Mouse (Mus musculus) left cerebral cortex, adult 8-10 months (tissue): Measurements from ENCODE around the gene Tbc1d23. TPM values are rescaled to one million over a fixed set of nuclear protein-coding genes. Genes with fewer than 3 reads are reported as not detected.

Experiments used
- DNase-seq, 2 experiments: peaks; one replicate each; pipeline ENCODE4 v3.0.0; 2022; ENCODE audit warnings: low spot score in 2 of 2
- total RNA-seq, 4 experiments: library from RNA; stranded (reverse); gene quantifications; 2 replicates each; pipeline ENCODE4 v1.2.4; 2022

Gene Tbc1d23
- total RNA-seq, 4 experiments from 2014 or later, result 46.3 to 50.2 (median 46.6) TPM

DNA sequence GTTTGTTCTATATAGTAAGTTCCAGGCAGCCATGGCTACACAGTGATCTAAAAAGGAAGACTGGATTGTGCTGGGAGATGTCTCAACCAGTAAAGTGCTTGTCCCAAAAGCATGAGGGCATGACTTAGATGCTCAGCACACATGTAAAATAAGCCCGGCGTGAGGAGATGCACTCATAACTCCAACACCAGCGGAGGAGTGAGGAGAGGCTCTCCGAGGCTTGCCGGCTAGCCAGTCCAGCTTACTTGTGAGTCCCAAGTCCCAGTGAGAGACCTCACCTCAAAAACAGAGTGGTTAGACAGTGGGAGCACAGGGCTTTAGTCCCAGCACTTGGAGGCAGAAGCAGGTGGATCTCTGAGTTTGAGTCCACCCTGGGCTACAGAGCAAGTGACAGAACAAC lies 66.1 kb downstream of the Tbc1d23 start:
- no peak for DNase-seq

DNA sequence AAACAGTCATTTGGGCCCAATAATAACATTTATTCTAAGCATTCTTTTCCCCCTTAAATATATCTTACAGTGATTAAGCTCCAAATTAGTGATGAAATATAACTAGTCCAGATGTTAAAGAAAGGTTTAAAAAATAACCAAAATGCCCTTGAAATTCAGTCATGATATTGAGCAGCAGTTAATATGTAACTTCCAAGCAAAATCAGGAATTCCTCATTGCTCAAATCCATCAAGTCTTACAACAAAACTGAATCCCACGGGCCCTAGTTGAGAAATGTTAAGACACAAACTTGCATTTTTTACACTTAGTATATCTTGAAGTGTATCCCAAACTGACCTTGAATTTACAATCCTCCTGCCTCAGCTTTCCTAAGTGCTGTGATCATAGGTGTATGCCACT lies 67.6 kb downstream of the Tbc1d23 start:
- DNase-seq, result no peak

DNA sequence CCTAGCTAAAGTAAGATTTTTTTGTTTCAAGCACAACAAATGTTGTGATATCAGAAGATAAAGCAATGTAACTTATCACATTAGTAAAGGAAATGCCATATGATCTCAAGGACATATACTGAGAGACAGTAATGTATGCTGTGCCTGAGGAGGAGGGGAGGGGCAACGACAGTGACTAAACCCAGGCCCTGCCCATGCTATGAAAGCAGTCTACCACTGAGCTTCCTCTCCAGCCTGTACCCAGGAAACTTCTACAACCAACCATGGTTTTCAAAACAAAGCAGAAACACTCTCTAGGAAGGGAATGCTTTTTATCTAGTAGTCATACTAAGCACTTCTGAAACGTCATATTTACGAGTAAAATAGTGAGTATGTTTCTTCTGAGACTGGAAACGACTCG lies 68.5 kb downstream of the Tbc1d23 start:
- DNase-seq, result no peak

DNA sequence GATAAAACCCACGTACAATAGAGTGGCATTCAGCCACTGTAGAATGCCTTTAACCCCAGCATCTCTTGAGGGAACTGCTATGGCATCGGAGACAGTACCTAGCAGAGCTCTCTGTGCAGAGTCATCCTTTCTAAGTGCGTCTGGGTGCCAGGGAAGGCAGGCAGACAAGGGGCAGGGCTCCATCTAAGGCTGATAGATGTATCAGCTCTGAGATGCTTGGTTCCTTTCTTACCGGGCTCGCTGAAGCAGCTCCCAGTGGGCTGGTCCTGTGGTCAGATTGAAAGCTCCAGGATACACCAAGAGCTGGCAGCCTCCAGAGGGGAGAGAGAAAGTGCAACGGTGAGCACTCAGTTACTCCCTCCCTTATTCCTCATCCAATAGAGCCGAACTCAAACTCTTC lies 71.5 kb downstream of the Tbc1d23 start:
- no peak for DNase-seq

DNA sequence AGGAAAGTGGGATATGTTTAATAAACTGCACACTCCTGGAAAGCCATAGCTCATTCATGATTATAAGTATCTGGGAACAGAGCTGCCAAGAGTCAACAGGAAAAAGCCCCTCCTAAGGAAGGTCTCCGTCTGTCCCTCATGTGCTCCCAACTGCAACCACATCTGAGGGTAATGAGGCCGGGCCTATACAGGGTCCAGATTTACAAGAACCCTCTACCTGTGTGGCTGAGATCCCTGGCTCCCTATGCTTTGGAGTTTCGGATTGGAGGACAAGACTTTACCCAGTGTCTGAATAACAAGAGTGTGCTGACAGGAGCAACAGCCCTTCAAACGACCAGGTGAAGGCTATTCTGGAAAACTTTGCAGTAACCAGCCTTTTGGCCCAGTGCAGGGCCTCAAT lies 73.6 kb downstream of the Tbc1d23 start:
- DNase-seq, result no peak

DNA sequence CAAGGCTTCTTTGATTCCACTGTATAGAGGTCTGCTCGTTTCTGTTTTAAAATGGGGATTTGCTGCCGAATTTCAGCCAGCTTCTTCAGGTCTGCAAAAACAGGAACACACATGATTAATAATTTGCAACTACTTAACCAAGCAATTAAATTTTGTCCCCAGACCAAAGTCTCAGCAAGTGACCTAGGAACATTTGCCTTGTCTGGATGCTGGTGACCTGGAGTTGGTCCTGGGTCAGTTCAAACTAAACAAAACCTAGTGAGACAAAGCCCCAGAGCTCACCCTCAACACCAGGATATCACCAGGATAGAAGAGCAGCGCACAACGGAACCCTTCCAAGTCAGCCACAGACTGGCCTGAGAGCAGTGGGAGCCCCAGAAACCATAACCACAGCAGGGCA lies 74.2 kb downstream of the Tbc1d23 start:
- DNase-seq, result no peak

DNA sequence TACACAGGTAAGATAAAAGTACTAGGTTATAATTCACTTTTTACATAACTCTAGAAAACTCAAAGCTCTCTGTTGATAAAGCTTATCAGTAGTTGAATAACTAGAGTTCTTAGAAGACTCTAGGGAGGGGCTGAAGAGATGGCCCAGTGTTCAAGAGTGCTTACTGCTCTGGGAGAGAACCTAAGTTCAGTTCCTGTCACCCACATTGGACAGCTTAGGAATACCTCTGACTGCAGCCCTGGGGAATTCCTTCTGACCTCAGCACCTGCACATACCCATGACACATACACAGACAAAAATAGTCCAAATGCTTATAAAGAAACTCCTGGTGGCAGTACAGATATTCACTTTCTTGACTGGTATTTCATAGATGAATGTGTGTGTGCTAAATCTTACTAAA lies 75.4 kb downstream of the Tbc1d23 start:
- no peak for DNase-seq

DNA sequence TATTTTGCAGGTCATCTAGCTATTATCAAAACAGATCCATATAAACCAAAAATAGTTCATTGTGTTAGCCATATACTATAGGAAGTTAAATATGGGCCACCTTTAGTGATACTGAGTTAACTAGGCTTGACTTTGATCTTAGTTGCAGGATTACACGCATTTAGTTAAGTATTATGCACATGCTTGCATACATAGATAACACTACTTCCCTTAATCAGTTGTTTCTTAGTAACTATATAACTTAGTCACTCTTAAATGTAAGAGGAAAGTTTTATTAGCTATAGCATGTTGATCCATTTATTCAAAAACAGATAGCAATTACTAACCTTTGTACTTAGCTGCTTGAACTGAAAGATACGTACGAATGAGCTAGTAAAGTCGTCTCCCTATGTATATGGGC lies 79.9 kb downstream of the Tbc1d23 start:
- no peak for DNase-seq

DNA sequence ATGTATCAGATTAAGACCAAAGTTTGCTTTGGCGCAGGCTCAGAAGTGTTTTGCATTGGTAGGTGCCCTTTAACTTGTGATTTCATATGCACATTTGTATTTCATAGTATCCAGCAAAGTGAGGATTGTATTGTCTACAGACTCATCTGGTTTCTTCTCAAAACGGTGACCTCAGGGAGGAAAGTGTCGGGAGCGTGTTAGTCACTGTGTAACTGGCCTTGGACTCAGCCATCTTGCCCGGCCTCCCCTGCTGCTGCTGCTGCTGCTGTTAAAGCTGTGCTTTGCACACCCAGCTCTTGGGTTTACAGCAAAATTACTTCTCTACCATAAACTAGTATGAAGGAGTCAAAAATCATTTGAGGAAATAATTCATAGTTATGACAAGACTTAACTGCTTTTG lies 86.6 kb downstream of the Tbc1d23 start:
- no peak for DNase-seq

DNA sequence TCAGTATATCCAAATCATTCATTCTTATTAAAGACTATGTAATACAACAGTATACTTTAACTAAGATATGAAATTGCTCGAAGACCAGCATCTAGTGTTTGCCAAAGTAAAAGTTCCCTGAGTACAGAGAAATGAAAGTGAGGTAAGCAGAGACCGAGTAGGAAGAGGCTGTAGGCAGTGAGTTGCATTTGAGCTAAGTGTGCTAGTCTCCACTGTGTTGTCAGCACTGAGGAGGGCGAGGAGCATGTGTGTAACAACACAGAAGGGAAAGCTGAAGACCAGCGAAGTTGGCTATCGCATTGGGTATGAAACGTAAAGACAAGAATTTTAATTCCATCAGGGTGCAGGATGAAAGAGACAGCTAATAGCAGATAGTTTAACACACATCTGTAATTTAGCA lies 97.7 kb downstream of the Tbc1d23 start:
- no peak for DNase-seq

DNA sequence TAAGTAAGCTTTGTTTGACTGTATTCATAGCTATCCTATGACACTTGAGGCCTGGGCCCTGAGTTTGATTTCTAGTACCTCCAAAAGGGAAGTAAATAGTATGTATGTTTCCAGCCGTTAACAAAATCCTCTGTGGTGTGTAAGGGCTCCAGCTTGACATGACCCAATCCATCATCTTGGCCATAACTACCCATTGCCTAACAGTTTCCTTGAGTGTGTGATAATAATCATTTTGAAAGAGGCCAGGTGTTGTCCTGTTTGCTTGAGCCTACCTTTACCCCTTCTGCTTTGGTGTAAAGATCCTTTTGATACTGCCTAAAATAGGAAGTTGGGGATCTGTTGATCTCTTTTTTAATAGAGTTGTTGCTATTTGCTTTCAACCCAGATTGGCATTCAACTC lies 99.0 kb downstream of the Tbc1d23 start:
- DNase-seq, result no peak

DNA sequence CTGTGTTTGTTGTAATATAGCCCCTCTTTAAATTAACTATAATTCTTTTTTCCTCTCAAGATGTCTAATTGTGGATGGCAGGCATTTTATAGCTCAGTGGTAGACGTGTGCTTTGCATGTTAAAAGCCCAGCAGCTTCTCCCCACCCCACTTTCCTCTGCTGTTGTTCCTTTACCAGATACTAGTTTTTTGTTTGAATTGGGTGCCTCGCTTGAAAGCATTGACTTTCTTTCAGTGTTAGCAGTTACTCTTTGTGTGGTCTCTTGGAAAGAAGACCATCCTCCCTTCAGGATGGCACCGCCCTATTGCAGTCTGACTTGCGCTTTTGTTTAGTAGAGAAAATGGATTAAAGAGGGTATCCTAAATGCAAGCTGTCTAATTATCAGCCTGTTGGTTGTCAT lies 99.8 kb downstream of the Tbc1d23 start:
- DNase-seq, result no peak

DNA sequence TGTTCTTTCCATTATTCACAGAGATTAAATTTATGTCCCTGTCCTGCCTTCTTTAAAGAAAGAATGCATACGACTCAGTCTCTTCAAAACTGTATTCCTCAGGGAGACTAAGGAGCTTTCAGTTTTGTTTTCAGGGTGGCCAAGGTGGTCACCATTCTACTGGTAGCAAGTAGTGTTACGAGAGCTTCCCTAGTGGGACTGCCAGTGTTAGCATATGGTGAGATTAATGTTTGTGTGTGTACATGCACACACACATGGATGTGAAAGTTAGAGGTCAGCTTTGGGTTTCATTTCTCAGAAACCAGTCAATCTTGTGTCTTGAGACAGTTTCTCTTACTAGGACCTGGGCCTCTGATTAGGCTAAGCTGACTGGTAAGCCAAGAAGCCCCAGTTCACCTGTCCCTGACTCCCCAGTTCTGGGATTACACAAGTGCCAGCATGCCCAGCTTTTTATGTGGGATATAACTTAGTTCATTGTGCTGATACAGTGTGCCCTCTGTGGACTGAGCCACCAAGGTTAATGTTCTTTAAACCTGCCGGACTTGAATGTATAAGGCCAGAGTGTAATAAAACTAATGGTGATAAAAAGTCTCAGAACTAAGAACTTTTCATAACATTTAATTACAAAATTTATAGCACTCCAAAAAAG lies 100.4 kb downstream of the Tbc1d23 start:
- no peak for DNase-seq

DNA sequence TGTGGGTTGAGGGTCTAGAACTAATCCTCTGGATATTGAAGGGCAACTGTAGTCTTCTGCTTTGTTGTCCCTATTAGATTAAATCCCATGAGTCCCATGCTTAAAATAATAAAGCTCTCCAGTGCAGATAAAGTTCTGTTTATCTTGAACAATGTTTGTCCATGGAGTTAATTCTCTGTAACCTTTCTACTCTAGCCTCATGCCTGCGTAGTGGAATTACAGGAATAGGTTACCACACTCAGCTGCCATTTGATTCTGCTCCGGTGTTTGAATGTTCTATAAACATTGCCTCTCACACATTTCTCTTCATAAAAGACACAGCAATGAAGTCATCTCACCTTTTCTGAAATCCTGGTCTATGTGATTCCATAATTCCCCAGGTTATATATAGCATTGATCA lies 103.5 kb downstream of the Tbc1d23 start:
- DNase-seq, result no peak

DNA sequence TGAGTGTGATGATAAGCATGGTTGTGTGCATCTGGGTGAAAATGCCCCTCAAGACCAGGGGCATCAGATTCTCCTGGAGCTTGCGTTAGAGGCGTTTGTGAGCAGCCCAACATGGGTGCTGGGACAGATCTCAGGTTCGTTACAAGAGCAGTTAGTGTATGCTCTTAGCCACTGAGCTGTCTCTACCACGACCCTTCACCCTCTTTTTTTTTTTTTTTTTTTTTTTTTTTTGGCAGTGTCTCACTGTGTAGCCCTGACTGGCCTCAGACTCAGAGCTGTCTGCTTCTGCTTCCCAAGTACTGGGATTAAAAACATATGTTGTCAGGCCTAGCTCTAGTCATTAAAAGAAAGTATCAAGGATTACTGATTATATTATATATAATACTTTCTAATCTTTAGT lies 105.0 kb downstream of the Tbc1d23 start:
- DNase-seq, result no peak

DNA sequence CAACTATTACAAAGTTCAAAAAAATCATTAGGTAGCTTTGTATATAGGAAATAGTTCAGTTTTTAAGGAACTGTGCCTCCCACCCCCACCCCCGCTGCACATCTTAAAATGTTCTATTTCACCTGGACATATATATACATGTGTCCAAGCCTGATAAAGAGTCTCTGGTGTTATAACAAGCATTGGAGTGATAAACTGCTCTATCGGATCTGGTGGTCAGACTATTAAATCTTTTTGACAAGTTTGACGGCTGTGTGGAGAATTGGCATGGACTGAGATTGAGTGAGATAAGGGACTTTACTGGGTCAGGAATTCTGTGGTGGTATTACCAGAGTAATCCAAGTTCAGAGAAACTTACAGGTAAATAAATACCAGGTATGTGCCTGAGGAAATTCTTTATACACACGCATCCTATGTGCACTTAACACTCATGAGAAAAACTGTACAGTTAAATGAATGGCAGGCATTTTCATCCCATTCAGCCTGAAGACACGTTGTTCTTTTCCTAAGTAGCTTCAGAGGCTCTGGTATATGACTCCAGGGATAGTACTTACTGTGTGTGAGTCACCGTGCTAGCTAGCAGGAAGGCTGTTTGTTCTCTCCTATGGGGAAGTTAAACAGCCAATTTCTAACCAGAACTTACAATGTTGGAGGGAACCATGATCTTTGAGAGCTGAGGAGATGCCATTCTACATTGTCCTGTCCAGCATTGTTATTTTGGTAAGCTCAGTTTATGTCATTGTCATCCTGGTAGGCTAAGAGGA lies 108.4 kb downstream of the Tbc1d23 start:
- no peak for DNase-seq

DNA sequence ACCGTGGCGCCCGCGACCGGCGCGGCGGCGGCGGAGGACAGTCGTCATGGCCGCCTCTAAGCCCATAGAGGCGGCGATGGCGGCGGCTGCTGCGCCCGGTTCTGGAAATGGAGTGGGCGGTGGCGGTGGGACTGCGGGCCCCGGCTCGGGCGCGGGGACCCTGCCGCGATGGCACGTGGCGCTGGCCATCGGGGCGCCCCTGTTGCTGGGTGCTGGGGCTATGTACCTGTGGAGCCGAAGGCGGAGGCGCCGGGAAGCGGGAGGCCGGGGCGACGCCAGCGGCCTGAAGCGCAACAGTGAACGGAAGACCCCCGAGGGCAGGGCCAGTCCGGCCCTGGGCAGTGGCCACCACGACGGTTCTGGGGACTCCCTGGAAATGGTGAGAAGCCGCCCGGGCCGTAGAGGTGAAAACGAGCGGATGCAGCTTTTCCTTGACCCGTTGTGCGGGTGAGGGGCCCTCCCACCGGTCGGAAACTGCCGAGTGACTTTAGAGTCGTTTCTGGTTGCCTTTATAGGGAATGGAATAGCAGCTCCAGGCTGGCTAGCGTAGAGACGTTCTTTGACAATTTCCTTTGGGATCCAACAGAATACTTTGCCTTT lies 109.4 kb downstream of the Tbc1d23 start:
- DNase-seq, result no peak

DNA sequence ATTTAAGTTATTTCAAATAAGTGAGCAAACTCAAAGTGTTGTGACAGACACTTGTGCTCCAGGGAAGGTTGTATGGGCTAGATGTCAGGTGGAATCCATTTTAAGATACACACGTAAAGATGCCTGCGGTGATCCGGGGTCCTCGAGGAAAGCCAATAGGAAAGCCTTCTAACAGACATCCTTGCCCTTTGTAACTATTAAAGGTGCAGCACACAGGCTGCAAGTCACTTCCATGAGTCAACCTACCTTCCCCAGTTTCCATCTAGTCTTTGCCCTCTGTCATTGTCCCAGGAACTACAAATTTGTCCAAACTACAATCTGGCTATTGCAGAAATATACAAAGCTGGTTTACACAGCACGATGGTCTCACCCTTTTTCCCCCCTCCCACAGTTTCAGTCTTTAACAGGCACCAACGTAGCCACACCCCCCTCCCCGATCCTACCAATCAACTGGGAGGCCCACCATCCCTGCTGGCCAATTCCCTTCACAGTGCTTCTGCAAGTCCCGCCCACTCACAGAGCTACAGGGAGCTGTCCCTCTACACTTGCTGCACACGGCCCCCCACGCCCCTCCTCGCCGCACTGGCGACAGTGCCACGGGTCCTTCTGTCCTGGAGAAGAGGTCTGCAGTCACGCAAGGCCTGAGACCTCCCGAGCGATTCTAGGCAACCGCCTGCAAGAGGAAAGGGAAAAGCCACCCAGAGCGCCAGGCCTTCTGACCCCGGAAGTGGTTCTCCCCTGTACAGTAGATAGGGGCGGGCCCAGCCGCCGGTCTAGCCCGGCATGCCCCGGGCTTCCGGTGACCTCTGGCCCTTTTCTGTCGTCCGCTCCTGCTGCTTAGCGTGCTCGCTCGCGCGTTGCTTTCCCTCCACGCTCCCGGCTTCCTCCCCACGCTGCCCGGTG lies 110.1 kb downstream of the Tbc1d23 start, which contains the start of gene Tomm70a:
TSS of gene Tomm70a (plus strand) at position 791 of the 903 bp plus-strand sequence.
- peak; percentile 90 to 97 for DNase-seq
